Mouse (Mus musculus): ENCODE measurements around the gene Dnah2.

The Dnah2 gene

DNA sequence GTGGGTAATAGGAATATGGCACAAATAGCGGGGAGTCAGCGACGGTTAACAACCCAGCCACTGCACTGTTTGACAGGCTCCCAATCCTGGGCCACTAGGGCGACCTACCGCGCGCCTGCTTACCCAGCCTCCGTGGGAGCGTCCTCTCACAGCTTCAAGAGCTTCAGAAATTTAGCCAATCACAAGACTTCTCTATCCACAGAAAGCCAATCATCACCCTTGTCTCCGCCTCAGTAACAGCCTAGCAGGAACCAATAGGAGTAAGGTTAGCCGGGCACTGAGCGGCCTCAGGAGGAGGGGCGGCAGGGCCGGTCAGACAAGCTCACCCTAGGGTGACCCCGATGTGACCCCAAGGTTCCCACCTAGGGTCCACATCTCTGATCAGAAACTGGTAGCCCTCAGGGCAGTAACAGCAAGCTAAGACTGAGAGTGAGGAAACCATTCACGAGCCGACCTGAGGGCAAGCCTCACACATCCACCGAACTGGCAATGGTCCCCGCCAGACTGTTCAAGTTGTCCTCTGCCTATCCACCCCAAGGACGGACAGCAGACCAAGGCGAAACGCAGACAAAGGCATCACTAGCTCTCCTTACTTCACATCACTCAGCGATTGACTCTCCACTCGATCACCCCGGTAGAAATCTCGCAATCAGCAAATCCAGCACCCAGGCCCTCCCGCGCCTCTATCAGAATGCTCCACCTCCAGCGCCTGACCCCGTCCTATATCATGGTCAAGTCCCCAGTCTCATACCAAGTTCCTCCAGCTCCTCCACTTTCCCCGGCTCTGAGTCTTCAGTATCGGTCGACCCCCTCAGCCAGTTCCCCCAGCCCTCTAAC, 140.2 kb downstream of the Dnah2 start:
- peak in 1 of 2 experiments; percentile 74 for DNase-seq (ENCODE audit: low spot score in 2 of 2)

DNA sequence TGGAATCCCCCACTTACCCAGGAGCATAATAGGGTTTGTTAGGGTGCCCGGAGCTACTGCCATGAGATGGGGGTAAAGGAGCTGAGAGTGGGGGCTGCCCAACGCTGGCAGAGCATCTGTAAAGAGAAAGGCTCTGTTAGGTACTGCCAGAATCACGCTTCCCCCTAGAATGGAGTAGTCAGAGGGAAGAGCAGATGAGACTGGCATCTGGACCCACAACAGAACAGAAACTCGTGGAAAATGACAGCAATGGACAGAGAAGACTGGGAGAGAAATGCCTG, 141.2 kb downstream of the Dnah2 start:
- DNase-seq (ENCODE audit: low spot score in 2 of 2), result no peak

DNA sequence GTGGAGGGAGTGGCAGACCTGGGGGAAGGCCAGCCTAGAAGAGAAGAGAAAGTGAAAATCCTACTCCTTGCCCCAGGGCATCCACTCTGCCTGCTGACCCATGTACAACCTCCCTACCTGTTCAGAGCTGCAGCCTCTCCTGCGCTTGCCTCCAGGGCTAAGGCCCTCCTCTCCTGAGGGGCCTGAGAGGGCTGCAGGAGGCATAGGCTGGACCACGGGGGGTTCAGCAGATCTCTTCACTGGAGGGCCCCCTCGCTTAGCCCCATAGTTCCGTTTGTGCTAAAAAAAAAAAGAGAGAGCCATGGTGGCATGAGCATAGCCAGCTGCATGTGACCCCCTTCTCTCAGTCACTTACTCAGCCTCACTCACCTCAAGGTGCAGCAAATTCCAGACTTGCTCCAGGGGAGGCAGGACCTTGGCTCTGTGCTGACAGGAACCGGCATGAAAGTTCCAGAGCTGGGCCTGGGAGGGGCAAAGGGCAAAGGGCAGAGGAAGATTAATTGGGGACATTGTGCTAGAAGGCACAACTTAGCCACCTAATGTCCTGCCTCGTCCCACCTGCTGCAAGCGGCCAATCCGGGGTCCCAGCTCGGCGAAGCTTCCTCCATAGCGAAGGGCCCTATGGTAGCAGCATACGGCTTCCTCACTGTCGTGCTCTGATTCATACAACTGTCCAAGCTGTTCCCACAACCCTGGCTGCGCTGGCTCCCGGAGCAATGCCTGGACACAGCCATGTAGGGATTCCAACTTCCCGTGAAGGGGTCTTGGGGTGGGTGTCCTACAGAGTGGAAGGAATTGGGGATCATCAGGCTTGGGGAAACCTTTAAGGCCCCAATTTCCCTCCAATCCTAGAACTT, 141.8 kb downstream of the Dnah2 start:
- DNase-seq (ENCODE audit: low spot score in 2 of 2), result no peak

DNA sequence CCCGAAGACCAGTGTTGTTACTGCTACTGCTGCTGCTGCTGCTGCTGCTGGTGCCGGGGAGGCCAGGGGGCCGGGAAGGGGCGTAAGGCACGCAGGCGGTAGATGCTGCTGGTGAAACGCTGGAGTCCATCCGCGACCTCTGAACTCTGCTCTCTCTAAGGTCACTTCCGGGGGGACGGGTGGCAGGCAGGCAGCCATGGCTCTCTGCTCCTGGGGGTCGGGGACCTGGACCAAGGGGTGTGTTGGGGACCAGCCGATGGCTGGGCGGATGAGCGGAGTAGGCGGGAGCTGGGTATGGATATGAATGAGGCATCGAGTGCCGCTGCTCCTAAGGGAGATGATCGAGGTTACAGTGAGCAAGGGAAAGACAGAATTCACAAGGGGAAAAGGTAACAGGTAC, 142.6 kb downstream of the Dnah2 start:
- no peak for DNase-seq (ENCODE audit: low spot score in 2 of 2)

DNA sequence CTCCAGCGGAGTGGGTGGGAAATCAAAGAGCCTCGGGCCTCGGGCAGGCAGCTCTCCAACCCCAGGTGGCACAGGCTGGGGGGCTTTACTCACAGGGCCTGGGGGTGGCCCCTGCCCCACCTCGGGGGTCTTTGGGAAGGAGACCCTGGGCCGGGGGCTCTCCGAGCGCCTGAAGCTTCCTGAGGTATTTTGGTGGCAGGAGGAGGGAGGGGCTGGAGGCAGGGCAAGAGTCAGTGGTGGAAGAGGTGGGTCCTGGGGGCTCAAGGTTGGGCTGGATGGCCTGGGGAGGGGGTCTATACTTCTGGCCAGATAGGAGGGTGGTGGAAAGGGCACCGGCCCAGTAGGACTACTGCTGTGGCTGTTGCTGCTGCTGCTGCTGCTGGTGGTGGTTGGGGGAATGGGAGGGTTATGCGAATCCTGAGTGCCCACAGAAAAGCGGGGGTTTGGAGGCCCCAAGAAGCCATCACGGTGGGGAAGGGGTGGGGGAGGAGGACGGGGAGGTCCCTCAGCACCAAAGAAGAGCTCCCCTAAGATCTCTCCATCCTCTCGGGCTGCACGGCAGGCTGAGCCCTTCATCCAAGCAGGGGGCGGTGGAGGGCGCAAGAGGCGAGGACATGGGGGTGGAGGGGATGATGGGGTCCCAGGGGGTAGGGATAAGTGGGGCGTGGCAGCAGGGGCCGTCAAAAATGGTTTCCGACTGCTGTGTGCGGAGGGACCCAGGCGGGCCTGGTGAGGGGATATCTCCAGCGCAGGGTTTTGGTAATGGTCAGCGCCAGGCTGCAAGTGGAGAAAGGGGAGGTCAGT, 143.3 kb downstream of the Dnah2 start:
- DNase-seq (ENCODE audit: low spot score in 2 of 2), result no peak

DNA sequence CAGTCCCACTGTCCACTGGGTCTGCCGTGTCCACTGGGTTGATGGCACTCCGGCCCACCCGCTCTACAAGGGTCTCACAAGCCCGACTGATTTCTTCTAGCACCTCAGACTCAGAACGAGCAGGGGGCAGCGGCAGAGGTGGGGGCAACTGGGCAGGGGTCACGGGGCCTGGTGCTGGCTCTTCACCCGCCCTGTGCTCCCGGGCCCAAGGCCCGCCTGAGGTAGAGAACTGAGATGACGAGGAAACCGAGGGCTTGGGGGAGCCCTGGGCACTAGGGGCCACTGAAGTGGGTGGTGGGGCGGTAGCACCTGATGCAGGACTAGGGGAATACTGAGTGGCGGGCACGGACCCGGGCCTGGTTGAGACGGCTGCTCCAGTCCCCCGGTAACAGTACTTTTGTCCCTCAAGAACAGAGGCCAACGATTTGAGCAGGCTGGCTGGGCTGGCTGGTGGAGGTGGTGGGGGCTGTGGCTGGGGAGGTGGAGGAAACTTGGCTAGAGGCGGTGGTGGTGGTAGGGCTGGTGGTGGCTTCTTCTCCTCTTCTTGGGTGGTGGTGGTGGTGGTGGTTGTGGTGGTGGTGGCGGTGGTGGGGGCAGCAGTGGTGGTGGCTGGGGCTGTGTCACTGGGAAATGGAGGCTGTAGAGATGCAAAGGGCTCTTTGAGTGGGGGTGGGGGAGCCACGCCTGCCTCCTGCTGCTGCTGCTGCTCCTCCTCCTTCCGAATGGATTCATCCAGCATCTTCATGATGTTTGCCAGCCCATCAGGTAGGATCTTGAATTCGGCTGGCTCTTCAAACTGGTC, 144.1 kb downstream of the Dnah2 start:
- no peak for DNase-seq (ENCODE audit: low spot score in 2 of 2)

DNA sequence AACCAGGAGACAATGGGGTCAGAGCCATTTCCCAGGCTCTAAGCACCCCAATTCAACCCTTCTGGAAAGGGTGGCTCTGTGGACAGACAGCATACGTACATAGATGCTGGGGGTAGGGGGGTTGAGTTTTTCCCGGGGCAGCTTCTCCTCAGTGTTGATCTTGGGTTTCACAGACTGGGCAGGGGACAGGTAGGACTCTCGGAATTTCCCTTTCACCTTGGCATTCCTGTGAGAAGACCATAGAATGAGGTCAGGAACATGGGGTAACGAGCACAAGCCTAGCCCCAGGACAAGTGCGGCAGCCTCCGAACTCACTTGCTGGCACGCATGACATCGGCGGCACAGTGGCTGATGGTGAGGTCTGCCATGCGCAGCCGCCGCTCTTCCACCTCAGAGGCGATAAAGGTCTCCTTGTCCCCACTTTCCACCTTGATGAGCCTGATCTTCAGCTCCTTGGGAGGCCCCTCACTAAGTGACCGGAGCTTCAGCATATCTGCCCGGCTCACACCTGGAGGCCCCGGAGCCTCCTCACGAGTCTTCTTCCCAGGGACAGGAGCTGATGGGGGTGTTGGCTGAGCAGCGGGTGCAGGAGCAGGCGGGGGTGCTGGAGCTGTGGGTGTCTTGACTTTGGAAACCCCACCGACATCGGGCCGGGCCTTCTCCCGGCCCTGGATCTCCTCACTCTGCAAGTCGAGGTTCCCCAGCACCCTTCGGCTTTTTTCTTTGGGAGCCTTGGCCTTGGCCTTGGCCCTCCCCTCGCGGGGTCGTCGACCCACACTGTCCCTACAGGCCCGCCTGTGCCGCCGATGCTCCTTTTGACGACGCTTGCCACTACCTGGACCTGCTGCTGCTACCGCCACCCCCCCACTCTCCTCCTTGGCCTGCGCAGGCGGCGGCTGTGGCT, 145.0 kb downstream of the Dnah2 start:
- no peak for DNase-seq (ENCODE audit: low spot score in 2 of 2)

DNA sequence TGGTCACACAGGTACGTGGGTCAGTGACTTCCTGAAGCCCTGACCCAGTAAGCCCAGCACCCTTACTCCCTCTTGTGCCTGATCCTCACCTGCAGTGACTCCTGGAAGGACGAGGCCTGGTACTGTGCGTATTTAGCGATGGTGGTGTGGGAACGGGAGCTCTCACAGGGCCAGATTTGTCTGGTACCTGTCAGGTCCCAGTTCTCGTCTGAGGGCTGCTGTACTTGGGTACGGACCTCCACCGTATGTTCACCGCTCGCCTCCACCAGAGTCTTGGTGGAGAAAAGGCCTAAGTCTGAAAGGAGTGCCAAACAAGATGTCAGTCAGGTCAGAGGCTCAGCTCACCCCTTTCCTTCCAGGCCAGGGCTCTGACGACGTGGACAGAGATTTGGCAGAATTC, 146.9 kb downstream of the Dnah2 start:
- DNase-seq (ENCODE audit: low spot score in 2 of 2), result no peak

DNA sequence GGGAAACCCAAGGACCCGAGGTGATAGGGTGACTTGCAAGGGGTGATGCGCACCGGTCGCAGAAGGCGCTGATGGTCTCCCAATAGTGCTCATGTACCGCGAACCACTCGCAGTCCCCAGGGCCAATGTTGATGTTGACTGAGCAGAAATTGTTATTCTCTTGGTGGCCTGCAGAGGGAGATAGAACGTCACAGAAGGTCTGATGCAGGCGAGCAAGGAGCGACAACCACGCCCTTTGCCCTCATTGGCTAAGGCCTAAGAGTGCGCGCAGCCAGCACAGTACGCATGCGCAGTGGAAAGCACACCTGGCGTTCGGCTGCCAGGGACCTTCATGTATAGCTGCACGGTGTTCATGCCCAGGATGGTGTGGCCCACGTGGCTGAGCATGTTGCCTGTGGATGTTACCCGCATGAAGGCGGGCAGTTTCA, 147.7 kb downstream of the Dnah2 start:
- DNase-seq (ENCODE audit: low spot score in 2 of 2), result peak in 1 of 2 experiments; percentile 81

DNA sequence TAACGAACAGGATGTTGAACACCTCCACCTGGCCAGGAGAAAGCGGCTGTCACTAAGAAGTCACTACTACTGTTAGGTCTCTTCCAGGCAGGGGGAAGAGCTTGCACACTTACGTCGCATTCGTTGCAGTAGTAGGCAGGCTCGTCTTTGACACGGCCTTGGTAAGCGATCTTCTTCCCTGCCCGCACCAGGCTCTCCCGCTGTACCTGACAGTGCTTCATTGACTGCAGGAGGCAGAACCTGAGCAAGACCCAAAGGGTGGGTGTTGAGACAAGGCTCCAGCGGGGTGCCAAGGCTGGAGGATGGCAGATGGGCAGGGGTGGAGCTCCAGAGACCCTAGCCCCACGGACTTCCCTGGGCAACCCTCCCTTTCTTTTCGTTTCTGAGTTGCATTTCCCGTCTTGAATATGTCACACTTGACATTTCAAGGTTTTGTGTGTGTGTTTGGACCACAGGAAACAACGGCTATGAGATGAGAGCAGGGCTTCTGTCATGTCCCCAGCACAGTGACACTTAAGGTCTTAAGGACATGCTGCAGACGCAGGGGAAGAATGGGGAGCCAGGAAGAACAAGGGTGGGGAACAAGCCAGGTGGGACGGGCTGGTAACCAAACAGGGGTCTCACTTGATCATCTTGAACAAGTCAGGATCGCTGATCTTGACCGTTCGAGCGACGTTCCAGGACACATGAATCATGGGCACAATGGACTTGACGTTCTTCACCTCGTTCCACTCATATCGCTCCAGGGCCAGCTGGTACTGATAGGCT, 148.6 kb downstream of the Dnah2 start:
- no peak for DNase-seq (ENCODE audit: low spot score in 2 of 2)

DNA sequence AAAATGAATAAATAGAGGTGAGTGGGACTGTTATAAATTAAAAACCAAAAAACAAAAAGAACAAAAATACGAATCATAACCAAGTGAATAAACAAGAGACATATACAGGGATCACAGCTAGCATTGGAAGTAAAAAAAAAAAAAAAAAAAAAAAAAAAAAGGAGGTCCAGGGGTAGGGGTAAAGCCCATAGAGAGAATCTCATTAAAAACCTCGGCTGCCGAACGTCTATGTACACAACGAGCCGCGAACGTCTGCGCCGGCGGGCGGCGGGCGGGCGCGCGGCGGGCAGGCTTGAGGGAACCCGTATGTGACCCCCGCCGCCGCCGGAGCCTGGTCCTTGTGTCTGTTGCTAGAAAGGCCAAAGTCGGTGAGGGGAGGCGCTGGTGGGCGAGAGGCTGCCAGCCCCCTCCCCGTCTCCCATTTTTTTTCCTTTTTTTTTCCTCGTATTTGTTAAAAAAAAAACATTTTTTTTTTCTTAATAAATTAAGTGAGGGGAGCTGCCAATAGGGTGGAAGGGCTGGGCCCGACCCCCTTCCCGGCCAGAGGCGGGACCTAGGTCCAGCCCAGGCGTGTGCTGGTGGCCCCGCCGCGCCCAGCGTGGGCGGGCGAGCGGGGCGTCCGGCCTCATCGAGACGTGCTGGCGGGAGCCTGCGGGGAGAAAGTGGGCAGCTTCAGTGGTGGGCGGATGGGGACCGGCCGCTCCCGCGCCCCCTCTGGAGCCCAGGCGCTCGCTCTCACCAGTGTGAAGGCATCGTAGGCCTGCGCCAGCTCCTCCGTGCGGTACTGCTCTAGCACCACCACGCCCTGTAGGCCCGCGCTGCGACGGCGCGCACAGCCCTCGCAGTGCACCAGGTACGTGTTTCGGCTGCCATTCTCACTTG, 149.5 kb downstream of the Dnah2 start:
- DNase-seq (ENCODE audit: low spot score in 2 of 2), result no peak

DNA sequence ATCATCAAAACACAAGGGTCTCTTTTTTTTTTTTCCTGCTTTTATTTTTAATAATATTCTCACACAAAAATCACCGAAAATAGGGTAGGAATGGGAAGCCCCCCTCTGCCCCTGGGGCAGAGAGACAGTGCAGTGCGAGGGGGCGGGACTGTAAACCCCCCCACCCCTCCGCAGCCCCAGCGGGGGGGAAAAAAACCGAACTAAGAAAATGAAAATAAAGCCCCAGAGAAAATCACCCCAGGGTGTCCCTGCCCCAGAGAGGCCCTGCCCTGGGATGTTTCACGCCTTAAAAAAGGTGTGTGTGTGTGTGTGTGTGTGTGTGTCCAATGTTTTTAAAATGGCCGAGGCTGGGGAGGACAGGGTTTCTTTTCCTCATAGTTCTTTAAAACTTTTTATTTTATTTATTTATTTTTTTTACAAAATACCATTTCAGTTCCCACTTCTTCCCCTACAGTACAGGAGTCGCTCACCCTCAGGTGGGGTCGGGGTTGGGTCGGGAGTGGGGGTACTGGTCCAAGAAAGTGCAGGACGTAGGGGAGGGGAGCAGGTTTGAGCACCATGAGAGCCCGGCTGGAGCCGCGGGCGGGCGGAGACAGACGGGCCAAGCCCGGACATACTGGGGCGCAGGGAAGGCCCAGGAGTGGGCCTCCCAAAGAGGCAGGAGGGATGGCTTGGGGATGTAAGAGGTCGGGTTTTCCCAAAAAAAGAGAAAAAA, 150.3 kb downstream of the Dnah2 start:
- no peak for DNase-seq (ENCODE audit: low spot score in 2 of 2)

DNA sequence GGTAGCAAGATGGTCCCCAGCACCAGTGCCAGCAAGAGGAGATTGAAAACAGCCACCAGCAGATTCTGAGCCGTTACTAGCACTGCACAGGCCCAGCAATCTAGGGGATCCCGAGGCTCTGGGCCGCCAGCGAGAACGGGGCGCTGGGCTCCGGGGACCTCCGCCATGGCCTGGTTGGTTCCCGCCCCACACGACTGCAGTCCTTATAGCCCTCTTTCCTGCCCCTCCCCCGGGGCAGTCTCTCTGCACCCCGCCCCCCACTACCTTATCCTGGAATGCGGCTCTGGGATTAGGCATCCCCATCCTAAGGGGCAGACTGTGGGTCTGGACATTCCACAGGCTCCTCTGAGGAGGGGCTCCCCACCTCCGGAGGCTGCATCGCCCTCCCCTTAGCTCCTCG, 150.9 kb downstream of the Dnah2 start, which contains the start of gene Tmem88:
Tmem88 (minus strand) TSS at position 176 of the 400 bp plus-strand sequence.
- no peak for DNase-seq (ENCODE audit: low spot score in 2 of 2)

DNA sequence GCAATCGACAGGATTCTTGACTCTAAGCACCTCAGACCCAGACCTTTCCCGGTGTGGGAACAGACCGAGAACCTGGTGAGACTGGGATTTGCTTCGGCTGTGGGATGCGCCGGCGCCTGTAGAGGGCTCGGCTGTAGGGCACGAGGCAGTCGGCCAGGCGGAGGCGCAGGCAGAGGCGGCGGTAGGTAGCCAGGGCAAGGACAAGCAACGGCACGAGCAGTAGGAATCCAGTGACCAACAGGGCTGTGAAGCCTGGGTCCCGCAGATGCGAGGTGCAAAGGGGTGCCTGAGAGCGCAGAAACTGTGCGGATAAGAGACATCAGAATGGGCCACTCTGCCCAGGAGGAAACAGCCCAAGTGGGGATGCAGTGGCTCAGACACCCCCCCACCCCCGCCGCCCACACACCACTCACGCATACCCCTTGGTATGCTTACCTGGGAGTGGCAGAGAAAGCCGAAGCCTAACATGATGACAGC, 151.3 kb downstream of the Dnah2 start:
- no peak for DNase-seq (ENCODE audit: low spot score in 2 of 2)

DNA sequence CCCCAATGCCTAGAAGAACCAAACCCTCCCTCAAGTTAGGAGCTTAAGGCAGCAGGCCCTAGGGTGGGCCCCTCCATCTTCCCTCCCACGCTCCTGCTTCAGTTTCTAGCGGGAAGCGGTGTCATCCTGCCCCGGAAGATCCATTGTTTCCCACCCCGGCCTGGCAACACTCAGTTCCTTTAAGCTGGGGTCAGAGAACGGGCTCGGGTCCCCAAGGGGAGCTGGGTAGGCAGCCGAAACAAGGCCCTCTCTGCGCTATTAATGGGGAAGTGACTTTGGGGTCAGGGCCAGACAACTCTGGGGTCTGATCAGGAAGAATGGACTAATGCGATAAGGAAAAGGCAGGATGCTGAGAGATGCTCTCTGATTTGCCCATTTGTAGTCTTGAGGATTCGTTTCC, 152.1 kb downstream of the Dnah2 start:
- DNase-seq (ENCODE audit: low spot score in 2 of 2), result no peak

DNA sequence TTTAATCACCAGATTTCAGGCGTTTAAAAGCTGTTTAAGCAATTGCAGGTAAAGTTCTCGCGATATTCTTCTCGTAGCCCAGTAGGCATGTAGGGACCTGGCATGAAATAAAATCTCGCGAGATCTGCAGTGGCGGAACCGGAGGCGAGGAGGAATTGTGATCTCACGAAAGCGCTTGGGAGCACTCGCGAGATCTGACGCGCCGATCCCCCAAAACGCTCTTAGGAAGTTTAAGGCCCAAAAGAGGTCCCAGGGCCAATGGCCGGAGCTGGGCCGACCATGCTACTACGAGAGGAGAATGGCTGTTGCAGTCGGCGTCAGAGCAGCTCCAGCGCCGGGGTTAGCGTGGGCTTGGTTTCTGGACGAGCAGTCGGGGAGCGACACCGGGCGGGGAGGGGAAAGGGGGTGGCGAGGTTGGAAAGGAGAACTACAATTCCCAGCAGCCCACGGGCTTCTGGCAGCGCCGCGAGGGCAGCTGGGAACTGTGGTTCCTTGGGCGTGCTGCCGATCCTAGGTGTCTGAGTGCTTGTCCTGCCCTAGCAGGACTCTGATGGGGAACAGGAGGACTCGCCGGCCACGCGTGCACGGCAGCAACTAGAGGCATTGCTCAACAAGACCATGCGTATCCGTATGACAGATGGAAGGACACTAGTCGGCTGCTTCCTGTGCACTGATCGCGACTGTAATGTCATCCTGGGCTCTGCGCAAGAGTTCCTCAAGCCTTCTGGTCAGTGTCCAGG, 153.1 kb downstream of the Dnah2 start:
- peak; percentile 93 to 94 for DNase-seq (ENCODE audit: low spot score in 2 of 2)

DNA sequence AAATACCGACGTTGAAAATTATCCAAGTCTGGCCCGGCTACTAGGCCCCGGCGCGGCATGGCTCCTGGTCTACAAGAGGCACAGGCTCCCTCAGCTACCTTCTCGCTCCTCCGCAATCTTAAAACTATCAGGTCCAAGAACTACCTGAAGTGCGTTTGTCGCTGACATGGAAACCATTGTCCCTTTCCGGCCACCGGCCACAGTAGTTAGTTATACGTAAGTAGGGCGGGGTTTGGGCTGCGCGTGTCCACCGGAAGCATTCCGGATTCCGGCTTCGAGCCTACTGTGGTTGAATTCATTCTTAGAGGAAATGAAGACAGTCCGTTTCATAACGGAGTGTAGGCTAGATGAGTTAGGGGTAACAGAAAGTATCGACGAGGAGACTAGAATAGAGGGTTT, 153.7 kb downstream of the Dnah2 start, which contains the start of the genes Naa38 and Cyb5d1:
Naa38 (plus strand) TSS at position 253 of the 399 bp plus-strand sequence.
Cyb5d1 (minus strand) TSS at position 397 of the 399 bp plus-strand sequence.
- DNase-seq (ENCODE audit: low spot score in 2 of 2), result peak in 1 of 2 experiments; percentile 81

Data from urinary bladder, postnatal 4 days (tissue).